Mouse (Mus musculus) heart, embryonic 11.5 days (tissue): ENCODE measurements around the gene Ccdc33. TPM values are rescaled to one million over a fixed set of nuclear protein-coding genes. Genes with fewer than 3 reads are reported as not detected.

Experiments
- ATAC-seq: fragments of 200-750 bp; cut with Nextera tagmentation; replicated peaks from 2 replicates; pipeline ENCODE4 v1.8.0; 2017; ENCODE audit warnings: moderate library complexity; ENCODE audit not compliant: insufficient number of reproducible peaks, low FRiP score, low TSS enrichment
- H3K27ac ChIP-seq: fragments of 300-500 bp; sonication (generic); 2 replicates; pipeline ENCODE4 v1.5.1; 2014; ENCODE audit warnings: mild to moderate bottlenecking, low read depth, low read length
- H3K27me3 ChIP-seq: fragments of 300-500 bp; sonication (generic); 2 replicates; pipeline ENCODE4 v1.6.1; 2014; ENCODE audit warnings: mild to moderate bottlenecking, low read length, mixed read lengths; ENCODE audit not compliant: control insufficient read depth, insufficient read depth
- H3K36me3 ChIP-seq: fragments of 300-500 bp; sonication (generic); 2 replicates; pipeline ENCODE4 v1.6.1; 2014; ENCODE audit warnings: mild to moderate bottlenecking, low read length, moderate library complexity, mixed read lengths; ENCODE audit not compliant: control insufficient read depth, insufficient read depth
- H3K4me1 ChIP-seq: fragments of 300-500 bp; sonication (generic); 2 replicates; pipeline ENCODE4 v1.6.1; 2014; ENCODE audit warnings: low read length; ENCODE audit not compliant: control insufficient read depth, insufficient read depth
- H3K4me2 ChIP-seq: fragments of 300-500 bp; sonication (generic); 2 replicates; pipeline ENCODE4 v1.6.1; 2014; ENCODE audit warnings: mild to moderate bottlenecking, moderate library complexity
- H3K4me3 ChIP-seq: fragments of 300-500 bp; sonication (generic); 2 replicates; pipeline ENCODE4 v1.5.1; 2014; ENCODE audit warnings: low read depth, low read length
- H3K9ac ChIP-seq: fragments of 300-500 bp; sonication (generic); 2 replicates; pipeline ENCODE4 v1.6.1; 2014; ENCODE audit warnings: mild to moderate bottlenecking, low read depth, low read length, moderate library complexity
- H3K9me3 ChIP-seq: fragments of 300-500 bp; sonication (generic); replicated peaks from 2 replicates; pipeline ENCODE4 v1.6.1; 2016; ENCODE audit warnings: low read length; ENCODE audit not compliant: control insufficient read depth
- WGBS: fragments of 180-500 bp; shearing (Covaris S2); extraction: QIAGEN DNeasy Blood & Tissue Kit; methylation state at CpG from one replicate; pipeline ENCODE4 v1.1.7; 2014; ENCODE audit not compliant: insufficient replicate concordance; 5-methylcytosine and 5-hydroxymethylcytosine counted together
- polyA plus RNA-seq: library from polyadenylated mRNA; unstranded; fragments of >200 nt; fragmentation: Nextera tagmentation; extraction: Ambion mirVana; gene quantifications from 2 replicates; pipeline ENCODE4 v1.2.1, GENCODE M21; 2014

Ccdc33 gene
- polyA plus RNA-seq, 1 experiment from 2014 or later: not detected

- Histone ChIP-seq H3K27ac (no peak overlapping the region), H3K36me3 (no peaks in the 10 kb centered on the region), H3K4me2 (no peak overlapping the region), H3K4me3 (no peak overlapping the region), H3K27me3 (no peaks in the 10 kb centered on the region), H3K4me1 (peaks cover 5% of the 10 kb centered on the region; the same call in 1 of the 2 replicates), H3K9me3 (no peaks in the 10 kb centered on the region), H3K9ac (no peak overlapping the region)
- 50% methylated on average over 3 of the region's 3 CpGs for WGBS
- no peak for ATAC-seq
Measured at GRCm38 (mm10) chr9:58016962-58017361, 101.7 kb downstream of the Ccdc33 start.

GRCm38 (mm10) chr9:58015856-58016255 lies 102.8 kb downstream of the Ccdc33 start:
- no peaks in the 10 kb centered on the region for H3K9me3 ChIP-seq
- H3K4me3 ChIP-seq: no peak overlapping the region
- no peak overlapping the region for H3K9ac ChIP-seq
- no peak overlapping the region for H3K4me2 ChIP-seq
- H3K36me3 ChIP-seq: no peaks in the 10 kb centered on the region
- peaks cover 10% of the 10 kb centered on the region; the same call in 1 of the 2 replicates for H3K4me1 ChIP-seq
- WGBS: 81% methylated on average over 6 of the region's 6 CpGs
- H3K27ac ChIP-seq: no peak overlapping the region
- no peak for ATAC-seq
- H3K27me3 ChIP-seq: no peaks in the 10 kb centered on the region

GRCm38 (mm10) chr9:58014393-58015160 lies 104.0 kb downstream of the Ccdc33 start:
- no peak overlapping the region for H3K4me2 ChIP-seq
- H3K27ac ChIP-seq: no peak overlapping the region

GRCm38 (mm10) chr9:58012935-58013334 lies 105.7 kb downstream of the Ccdc33 start:
- Histone ChIP-seq H3K4me3 (no peak overlapping the region), H3K9me3 (no peaks in the 10 kb centered on the region), H3K9ac (no peak overlapping the region), H3K4me2 (no peak overlapping the region), H3K36me3 (no peaks in the 10 kb centered on the region), H3K4me1 (peaks cover 22% of the 10 kb centered on the region; the same call in 1 of the 2 replicates), H3K27ac (no peak overlapping the region), H3K27me3 (no peaks in the 10 kb centered on the region)
- 42% methylated on average over 2 of the region's 2 CpGs for WGBS
- no peak for ATAC-seq

More at GRCm38 (mm10) chr9:58014393-58015160, 104.0 kb downstream of the Ccdc33 start:
- Histone ChIP-seq H3K9ac (no peak overlapping the region), H3K4me1 (peaks cover 12% of the 10 kb centered on the region; the same call in 1 of the 2 replicates), H3K27me3 (no peaks in the 10 kb centered on the region), H3K4me3 (no peak overlapping the region), H3K36me3 (no peaks in the 10 kb centered on the region), H3K9me3 (no peaks in the 10 kb centered on the region)
- WGBS: 54% methylated on average over 8 of the region's 8 CpGs
- ATAC-seq: no peak

- Histone ChIP-seq H3K9me3 (no peaks in the 10 kb centered on the region), H3K27ac (no peak overlapping the region), H3K4me2 (no peak overlapping the region), H3K4me3 (no peak overlapping the region), H3K36me3 (no peaks in the 10 kb centered on the region), H3K27me3 (no peaks in the 10 kb centered on the region), H3K9ac (no peak overlapping the region), H3K4me1 (peaks cover 22% of the 10 kb centered on the region; the same call in 1 of the 2 replicates)
- ATAC-seq: no peak
- 55% methylated on average over 2 of the region's 2 CpGs for WGBS
Measured at GRCm38 (mm10) chr9:58012486-58012885, 106.1 kb downstream of the Ccdc33 start.

DNA sequence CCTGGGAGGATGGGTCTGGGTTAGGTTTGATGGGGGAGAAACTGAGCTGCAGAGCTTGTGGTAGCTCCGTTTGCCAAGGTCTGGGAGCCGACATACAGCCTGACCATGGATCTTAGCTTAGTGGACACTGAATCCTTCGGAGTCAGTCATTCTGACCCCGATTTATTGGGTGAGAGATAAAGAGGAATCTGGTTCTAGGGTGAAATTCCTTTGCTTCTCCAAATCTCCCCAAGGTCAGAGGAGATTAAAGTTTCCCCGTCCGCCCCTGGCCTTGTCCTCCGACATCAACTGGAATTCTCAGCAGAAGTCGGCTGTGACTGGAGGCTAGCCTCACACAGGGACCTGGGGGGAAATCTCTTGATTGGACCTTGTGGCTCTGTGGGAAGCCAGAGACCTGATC lies 107.1 kb downstream of the Ccdc33 start:
- H3K36me3 ChIP-seq: no peaks in the 10 kb centered on the region
- H3K4me1 ChIP-seq: peaks cover 22% of the 10 kb centered on the region; the same call in 1 of the 2 replicates
- H3K4me2 ChIP-seq: no peak overlapping the region
- H3K27me3 ChIP-seq: no peaks in the 10 kb centered on the region
- 61% methylated on average over 8 of the region's 8 CpGs for whole genome bisulfite sequencing
- no peak for ATAC-seq
- no peak overlapping the region for H3K9ac ChIP-seq
- H3K9me3 ChIP-seq: no peaks in the 10 kb centered on the region
- H3K4me3 ChIP-seq: no peak overlapping the region
- H3K27ac ChIP-seq: no peak overlapping the region

DNA sequence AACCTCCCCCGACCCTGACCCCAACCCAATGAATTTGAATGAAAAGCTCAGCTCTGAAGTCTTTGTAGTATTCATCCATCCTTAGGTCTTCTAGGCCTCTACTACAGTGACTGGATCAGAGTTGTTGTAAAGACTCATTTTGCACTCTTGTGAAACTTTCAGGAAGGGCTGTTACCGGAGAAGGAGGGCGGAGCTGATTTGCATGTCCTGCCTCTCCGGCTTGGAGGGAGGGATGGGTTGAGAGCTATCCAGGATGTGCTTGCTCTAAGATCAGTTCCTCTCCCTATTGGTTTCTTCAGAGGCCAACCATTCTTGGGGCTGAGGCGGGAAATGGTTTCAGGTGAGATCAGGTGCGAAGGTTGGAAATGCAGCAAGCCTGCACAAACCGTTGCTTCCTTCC lies 107.6 kb downstream of the Ccdc33 start:
- ATAC-seq: no peak
- H3K4me2 ChIP-seq: no peak overlapping the region
- H3K27me3 ChIP-seq: no peaks in the 10 kb centered on the region
- peaks cover 22% of the 10 kb centered on the region; the same call in 1 of the 2 replicates for H3K4me1 ChIP-seq
- H3K9ac ChIP-seq: no peak overlapping the region
- H3K36me3 ChIP-seq: no peaks in the 10 kb centered on the region
- no peaks in the 10 kb centered on the region for H3K9me3 ChIP-seq
- no peak overlapping the region for H3K4me3 ChIP-seq
- 29% methylated on average over 7 of the region's 7 CpGs for WGBS
- H3K27ac ChIP-seq: no peak overlapping the region

DNA sequence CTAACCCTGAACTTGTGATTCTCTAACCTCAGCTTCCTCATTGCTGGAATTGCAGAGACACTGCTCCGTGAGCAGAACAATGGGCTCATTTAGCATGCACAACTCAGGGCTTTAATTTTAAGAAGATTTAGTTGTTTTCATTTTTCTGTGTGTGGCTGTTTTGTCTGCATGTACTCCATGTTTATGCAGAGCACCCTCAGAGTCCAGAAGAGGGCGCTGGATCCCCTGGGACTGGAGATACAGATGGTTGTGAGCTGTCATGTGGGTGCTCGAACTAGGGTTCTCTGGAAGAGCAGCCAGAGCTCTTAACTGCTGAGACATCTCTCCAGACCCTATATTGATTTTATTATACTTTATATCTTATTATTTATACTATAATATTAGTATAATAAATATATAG lies 109.0 kb downstream of the Ccdc33 start:
- Histone ChIP-seq H3K27me3 (no peaks in the 10 kb centered on the region), H3K4me2 (no peak overlapping the region; the same call in 1 of the 2 replicates), H3K4me1 (peaks cover 18% of the 10 kb centered on the region; the same call in 1 of the 2 replicates), H3K27ac (no peak overlapping the region), H3K9ac (no peak overlapping the region), H3K4me3 (no peak overlapping the region), H3K9me3 (no peaks in the 10 kb centered on the region), H3K36me3 (no peaks in the 10 kb centered on the region)
- WGBS: 55% methylated on average over 3 of the region's 3 CpGs
- no peak for ATAC-seq

- H3K27ac ChIP-seq: peak overlapping the region; percentile 50
- H3K4me3 ChIP-seq: no peak overlapping the region; the same call in 1 of the 2 replicates
- H3K36me3 ChIP-seq: no peaks in the 10 kb centered on the region
- H3K27me3 ChIP-seq: no peaks in the 10 kb centered on the region
- peaks cover 17% of the 10 kb centered on the region; the same call in 1 of the 2 replicates for H3K4me1 ChIP-seq
- ATAC-seq: peak; percentile 69
- WGBS: 2% methylated on average over 6 of the region's 6 CpGs
- H3K4me2 ChIP-seq: peak overlapping the region; percentile 50
- peak overlapping the region; percentile 56; the same call in 1 of the 2 replicates for H3K9ac ChIP-seq
- H3K9me3 ChIP-seq: no peaks in the 10 kb centered on the region
Measured at GRCm38 (mm10) chr9:58009015-58009362, 109.6 kb downstream of the Ccdc33 start.
